Mouse (Mus musculus): Measurements from ENCODE around the gene Hist1h4f. TPM values are rescaled to one million over a fixed set of nuclear protein-coding genes. Genes with fewer than 3 reads are reported as not detected.
A peak's percentile ranks its signal among the peaks of the same experiment; 100 is the strongest.
"Not testable (repeated sequence)": the region's sequence is repeated elsewhere in the genome, so short reads cannot be mapped to it uniquely, and the experiment has no call there.

Hist1h4f gene
- polyA plus RNA-seq, 1 experiment from 2014 or later: 2.2 TPM

DNA sequence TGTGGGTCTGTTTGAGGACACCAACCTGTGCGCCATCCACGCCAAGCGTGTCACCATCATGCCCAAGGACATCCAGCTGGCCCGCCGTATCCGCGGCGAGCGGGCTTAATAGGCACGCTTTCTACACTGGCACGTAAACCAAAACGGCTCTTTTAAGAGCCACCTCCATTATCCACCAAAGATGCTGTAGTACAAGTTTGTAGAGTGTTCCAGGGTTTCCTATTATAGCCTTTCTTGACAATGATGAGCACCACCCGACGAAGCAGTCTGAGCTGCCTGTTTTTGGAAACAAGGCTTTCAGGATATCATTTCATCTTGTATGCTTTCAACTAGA lies 6.7 kb downstream of the Hist1h4f start:
- not testable (repeated sequence) for ATAC-seq; H3K27me3 ChIP-seq; H3K36me3 ChIP-seq (ENCODE audit: poor library complexity, severe bottlenecking); H3K9me3 ChIP-seq (replicated peaks)
- Histone ChIP-seq H3K9ac (peak overlapping the region; percentile 73), H3K4me1 (peaks cover 11% of the 10 kb centered on the region), H3K4me2 (peak overlapping the region; percentile 69), H3K4me3 (peak overlapping the region; percentile 47), H3K27ac (peak overlapping the region; percentile 95)
- under 1% methylated on average over 13 of the region's 14 CpGs for WGBS

DNA sequence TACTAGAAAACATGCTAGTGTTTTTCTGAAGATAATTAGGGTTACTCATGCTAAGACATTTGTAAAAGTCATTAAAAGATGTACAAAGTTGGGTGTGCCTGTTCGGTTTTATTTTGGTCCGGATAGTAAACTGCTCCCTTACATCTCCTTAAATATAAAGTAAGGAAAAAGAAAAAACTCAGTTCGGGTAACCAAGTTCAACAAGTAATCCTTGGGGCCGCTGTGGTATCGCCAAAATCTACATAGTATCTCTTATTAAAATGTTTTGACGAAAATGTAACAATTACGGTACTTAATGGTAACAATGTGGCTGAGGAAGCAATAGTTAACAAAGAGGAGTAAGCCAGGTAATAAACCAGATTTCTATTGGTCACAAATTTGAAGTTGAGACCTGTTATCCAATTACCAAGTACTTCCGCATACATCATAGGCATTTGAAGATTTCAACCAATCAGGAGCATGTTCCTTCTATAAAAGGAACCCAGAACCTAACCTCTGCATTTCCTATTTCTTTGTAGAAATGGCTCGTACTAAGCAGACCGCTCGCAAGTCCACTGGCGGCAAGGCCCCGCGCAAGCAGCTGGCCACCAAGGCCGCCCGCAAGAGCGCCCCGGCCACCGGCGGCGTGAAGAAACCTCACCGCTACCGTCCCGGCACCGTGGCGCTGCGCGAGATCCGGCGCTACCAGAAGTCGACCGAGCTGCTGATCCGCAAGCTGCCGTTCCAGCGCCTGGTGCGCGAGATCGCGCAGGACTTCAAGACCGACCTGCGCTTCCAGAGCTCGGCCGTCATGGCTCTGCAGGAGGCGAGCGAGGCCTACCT lies 7.3 kb downstream of the Hist1h4f start, which contains the start of gene Hist1h3f:
Gene Hist1h3f, plus strand, starts transcription at position 88 of the 822 bp plus-strand sequence.
- ATAC-seq: peak; percentile 95
- Histone ChIP-seq H3K27ac (peak within 1 kb of the TSS; percentile 95), H3K36me3 (ENCODE audit: poor library complexity, severe bottlenecking) (no peaks in the 10 kb centered on the region), H3K9ac (peak within 1 kb of the TSS; percentile 73), H3K4me1 (peaks cover 11% of the 10 kb centered on the region), H3K9me3 (replicated peaks) (no peaks in the 10 kb centered on the region), H3K4me3 (peak within 1 kb of the TSS; percentile 47), H3K27me3 (no peaks in the 10 kb centered on the region), H3K4me2 (peak within 1 kb of the TSS; percentile 70)
- under 1% methylated on average over 32 of the region's 45 CpGs for WGBS

DNA sequence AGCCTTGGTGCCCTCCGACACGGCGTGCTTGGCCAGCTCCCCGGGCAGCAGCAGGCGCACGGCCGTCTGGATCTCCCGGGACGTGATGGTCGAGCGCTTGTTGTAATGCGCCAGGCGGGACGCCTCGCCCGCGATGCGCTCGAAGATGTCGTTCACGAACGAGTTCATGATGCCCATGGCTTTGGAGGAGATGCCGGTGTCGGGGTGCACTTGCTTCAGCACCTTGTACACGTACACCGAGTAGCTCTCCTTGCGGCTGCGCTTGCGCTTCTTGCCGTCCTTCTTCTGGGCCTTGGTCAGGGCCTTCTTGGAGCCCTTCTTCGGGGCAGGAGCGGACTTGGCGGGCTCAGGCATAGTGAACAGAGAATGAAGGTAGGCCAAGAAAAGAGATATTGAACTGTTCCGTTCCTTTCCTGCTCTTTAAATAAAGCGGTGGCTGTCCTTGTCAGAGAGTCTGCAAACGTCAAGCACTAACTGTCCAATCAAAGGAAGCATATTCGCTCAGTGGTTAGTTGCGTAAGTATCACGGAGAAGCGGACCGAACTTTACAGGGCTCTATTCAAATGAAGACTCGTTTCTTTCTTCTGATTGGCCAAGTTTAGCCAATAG lies 8.3 kb downstream of the Hist1h4f start, which contains the start of gene Hist1h2bh:
Gene Hist1h2bh, minus strand, starts transcription at position 394 of the 609 bp plus-strand sequence.
- Histone ChIP-seq H3K4me1 (peaks cover 14% of the 10 kb centered on the region), H3K9ac (peak within 1 kb of the TSS; percentile 71), H3K4me3 (peak within 1 kb of the TSS; percentile 47), H3K27ac (peak within 1 kb of the TSS; percentile 95), H3K4me2 (peak within 1 kb of the TSS; percentile 70)
- under 1% methylated on average over 42 of the region's 42 CpGs for WGBS
- peak; percentile 93 for ATAC-seq
- not testable (repeated sequence) for H3K36me3 ChIP-seq (ENCODE audit: poor library complexity, severe bottlenecking); H3K27me3 ChIP-seq; H3K9me3 ChIP-seq (replicated peaks)

DNA sequence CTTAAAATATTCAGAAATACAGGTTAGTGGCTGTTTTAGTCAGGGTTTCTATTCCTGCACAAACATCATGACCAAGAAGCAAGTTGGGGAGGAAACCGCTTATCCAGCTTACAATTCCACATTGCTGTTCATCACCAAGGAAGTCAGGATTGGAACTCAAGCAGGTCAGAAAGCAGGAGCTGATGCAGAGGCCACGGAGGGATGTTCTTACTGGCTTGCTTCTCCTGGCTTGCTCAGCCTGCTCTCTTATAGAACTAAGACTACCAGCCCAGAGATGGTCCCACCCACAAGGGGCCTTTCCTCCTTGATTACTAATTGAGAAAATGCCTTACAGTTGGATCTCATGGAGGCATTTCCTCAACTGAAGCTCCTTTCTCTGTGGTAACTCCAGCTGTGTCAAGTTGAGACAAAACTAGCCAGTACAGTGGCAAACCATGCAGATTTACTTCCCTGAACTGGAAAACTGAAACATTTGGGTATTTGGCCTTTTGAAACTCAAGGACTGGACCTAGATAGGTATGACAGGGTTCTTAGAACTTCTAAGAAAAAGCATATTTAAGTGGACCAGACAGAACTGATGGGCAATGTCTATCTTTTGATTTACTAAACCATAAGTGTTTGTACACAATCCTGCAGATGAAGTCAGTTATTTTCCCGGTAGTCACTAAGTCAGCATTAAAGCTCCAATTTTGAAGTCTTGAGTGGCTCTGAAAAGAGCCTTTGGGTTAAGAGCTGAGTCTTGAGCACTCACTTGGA lies 9.0 kb downstream of the Hist1h4f start:
- Histone ChIP-seq H3K27ac (peak overlapping the region; percentile 89), H3K9ac (peak overlapping the region; percentile 71), H3K4me2 (peak overlapping the region; percentile 70), H3K4me1 (peaks cover 17% of the 10 kb centered on the region), H3K4me3 (peak overlapping the region; percentile 46)
- not testable (repeated sequence) for H3K36me3 ChIP-seq (ENCODE audit: poor library complexity, severe bottlenecking); H3K9me3 ChIP-seq (replicated peaks); H3K27me3 ChIP-seq; ATAC-seq
- 7% methylated on average over 3 of the region's 3 CpGs for WGBS

DNA sequence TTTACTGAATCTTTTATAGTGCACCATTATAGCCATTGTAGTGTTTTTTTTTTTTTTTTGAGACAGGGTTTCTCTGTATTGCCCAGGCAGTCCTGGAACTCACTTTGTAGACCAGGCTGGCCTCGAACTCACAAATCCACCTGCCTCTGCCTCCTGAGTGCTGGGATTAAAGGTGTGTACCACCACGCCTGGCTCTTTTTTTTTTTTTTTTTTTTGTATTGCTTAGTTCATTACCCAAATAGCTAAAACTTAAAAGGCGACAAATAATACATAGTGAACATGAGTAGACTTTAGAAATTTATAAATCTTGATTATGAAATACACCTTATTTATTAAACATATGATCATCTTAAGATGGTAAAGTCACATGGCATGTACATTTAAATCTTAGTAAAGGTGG lies 10.0 kb downstream of the Hist1h4f start:
- no peak overlapping the region for H3K4me2 ChIP-seq
- ATAC-seq: no peak
- WGBS: 80% methylated on average over 3 of the region's 3 CpGs

DNA sequence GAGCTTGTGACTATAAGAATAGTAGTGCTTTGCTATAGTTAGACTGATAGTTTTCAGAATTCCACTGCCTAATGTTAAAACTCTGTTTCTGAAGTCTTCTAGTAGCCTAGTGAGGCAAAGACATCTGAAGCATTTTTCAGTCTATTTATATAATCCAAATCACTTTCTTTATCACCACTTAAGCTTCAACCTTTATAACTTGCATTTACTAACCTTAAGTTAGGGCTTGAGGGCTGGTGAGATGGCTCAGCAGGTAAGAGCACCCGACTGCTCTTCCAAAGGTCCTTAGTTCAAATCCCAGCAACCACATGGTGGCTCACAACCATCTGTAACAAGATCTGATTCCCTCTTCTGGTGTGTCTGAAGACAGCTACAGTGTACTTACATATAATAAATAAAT lies 11.6 kb downstream of the Hist1h4f start:
- H3K9me3 ChIP-seq (replicated peaks); H3K9ac ChIP-seq; H3K36me3 ChIP-seq (ENCODE audit: poor library complexity, severe bottlenecking); H3K27ac ChIP-seq; H3K4me3 ChIP-seq; H3K4me2 ChIP-seq; ATAC-seq; H3K27me3 ChIP-seq: not testable (repeated sequence)
- 75% methylated on average over 1 of the region's 1 CpGs for WGBS
- peaks cover 29% of the 10 kb centered on the region for H3K4me1 ChIP-seq

More for the DNA sequence above, 10.0 kb downstream of the Hist1h4f start:
- no peaks in the 10 kb centered on the region for H3K27me3 ChIP-seq
- peaks cover 27% of the 10 kb centered on the region for H3K4me1 ChIP-seq
- no peaks in the 10 kb centered on the region for H3K9me3 ChIP-seq (replicated peaks)
- H3K36me3 ChIP-seq (ENCODE audit: poor library complexity, severe bottlenecking): no peaks in the 10 kb centered on the region
- no peak overlapping the region for H3K9ac ChIP-seq
- H3K4me3 ChIP-seq: no peak overlapping the region
- no peak overlapping the region for H3K27ac ChIP-seq

DNA sequence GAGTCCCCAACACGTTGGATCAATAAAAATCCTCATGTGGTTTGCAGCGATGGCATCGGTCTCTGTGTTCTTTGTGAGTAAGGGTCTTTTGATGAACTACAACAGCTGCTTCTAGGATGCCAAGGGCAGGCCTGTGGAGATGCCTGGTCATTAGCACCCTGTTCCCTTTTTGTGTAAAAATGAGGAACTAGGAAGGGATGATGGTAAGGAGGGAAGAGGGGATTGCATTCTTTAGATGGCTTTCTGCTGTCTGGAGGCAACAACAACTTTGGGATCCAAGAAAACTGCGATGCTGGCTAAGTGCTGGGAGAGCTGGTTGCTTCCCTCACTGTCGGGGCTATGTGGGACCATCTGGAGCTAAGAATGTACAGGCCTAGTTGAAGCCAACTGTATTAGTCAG lies 13.2 kb downstream of the Hist1h4f start:
- Histone ChIP-seq H3K4me1 (peaks cover 37% of the 10 kb centered on the region), H3K36me3 (ENCODE audit: poor library complexity, severe bottlenecking) (no peaks in the 10 kb centered on the region), H3K27me3 (no peaks in the 10 kb centered on the region), H3K9ac (no peak overlapping the region), H3K9me3 (replicated peaks) (no peaks in the 10 kb centered on the region), H3K4me3 (no peak overlapping the region), H3K27ac (no peak overlapping the region), H3K4me2 (no peak overlapping the region)
- WGBS: 78% methylated on average over 5 of the region's 5 CpGs
- no peak for ATAC-seq

DNA sequence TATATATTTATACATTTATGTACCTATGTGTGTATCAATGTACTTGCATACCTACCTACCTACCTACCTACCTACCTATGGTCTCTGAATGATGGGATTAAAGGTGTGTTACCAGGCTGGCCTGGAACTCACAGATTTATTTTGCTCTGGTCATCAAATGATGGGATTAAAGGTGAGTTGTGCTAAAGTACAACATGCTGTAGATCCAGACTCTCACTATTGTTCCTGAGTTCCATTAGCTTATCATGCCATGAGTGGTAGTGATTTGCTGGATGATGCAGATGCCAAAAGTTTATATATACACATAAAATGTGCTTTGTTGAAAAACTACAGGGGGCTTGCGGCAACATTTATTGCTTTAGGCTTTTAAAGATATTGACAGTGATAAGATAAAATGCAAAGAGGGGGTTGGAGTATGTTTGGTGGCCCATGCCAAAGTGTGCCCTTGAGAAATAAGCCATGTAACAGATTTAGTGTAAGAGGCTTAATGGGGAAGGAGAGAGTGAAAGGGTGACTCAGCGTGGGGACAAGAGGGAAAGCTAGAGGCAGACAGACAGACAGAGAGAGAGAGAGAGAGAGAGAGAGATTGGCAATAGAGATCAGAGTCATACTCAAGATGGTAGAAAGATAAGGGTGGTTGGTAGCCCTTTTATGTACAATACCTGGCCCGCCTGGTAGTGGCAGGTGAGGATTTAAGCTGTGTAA lies 14.3 kb downstream of the Hist1h4f start:
- no peak overlapping the region for H3K27ac ChIP-seq
- H3K9ac ChIP-seq: peak overlapping the region; percentile 70
- peak overlapping the region; percentile 61 for H3K4me2 ChIP-seq
- no peak for ATAC-seq
- 79% methylated on average over 3 of the region's 3 CpGs for WGBS
- H3K9me3 ChIP-seq (replicated peaks): no peaks in the 10 kb centered on the region
- no peaks in the 10 kb centered on the region for H3K27me3 ChIP-seq
- H3K4me1 ChIP-seq: peaks cover 41% of the 10 kb centered on the region
- peak overlapping the region; percentile 58 for H3K4me3 ChIP-seq
- H3K36me3 ChIP-seq (ENCODE audit: poor library complexity, severe bottlenecking): no peaks in the 10 kb centered on the region

DNA sequence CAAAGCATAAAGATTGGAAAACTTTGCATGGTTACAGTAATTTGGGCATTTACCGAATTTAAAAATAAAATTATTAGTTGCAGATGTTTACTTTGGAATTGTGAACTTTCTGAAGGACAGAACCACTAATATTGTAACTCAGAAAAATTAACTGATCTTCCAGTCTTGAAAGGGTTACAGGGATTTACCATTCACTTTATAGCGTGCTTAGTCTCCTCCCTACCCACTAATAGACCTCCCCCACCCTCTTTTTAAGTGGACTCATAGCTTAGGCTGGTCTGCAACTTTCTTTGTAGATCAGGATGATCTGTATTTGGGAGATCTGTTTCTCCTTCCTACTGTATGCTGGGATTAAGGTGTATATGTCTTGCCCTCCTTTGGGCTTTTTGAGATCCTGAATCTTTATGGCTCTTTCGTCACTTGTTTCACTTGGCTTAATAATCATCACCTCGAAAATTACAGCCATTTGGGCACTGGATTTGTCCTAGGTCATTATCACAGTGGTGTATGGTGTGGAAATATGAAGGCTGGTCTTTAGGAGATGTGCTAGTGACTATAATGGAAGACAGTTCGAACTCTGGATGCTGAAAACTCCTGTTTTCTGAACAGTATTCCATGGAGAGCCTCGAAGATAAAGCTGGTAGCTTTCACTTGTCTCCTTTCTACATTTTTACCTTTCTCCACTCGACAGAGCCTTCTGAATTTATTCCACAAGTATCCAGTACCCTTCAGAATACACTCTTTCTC lies 15.2 kb downstream of the Hist1h4f start:
- no peak for ATAC-seq
- Histone ChIP-seq H3K9ac (peak overlapping the region; percentile 79), H3K4me2 (peak overlapping the region; percentile 61), H3K27ac (peak overlapping the region; percentile 48), H3K9me3 (replicated peaks) (no peaks in the 10 kb centered on the region), H3K27me3 (no peaks in the 10 kb centered on the region), H3K4me3 (peak overlapping the region; percentile 58), H3K4me1 (peaks cover 42% of the 10 kb centered on the region), H3K36me3 (ENCODE audit: poor library complexity, severe bottlenecking) (no peaks in the 10 kb centered on the region)
- WGBS: 16% methylated on average over 7 of the region's 7 CpGs

DNA sequence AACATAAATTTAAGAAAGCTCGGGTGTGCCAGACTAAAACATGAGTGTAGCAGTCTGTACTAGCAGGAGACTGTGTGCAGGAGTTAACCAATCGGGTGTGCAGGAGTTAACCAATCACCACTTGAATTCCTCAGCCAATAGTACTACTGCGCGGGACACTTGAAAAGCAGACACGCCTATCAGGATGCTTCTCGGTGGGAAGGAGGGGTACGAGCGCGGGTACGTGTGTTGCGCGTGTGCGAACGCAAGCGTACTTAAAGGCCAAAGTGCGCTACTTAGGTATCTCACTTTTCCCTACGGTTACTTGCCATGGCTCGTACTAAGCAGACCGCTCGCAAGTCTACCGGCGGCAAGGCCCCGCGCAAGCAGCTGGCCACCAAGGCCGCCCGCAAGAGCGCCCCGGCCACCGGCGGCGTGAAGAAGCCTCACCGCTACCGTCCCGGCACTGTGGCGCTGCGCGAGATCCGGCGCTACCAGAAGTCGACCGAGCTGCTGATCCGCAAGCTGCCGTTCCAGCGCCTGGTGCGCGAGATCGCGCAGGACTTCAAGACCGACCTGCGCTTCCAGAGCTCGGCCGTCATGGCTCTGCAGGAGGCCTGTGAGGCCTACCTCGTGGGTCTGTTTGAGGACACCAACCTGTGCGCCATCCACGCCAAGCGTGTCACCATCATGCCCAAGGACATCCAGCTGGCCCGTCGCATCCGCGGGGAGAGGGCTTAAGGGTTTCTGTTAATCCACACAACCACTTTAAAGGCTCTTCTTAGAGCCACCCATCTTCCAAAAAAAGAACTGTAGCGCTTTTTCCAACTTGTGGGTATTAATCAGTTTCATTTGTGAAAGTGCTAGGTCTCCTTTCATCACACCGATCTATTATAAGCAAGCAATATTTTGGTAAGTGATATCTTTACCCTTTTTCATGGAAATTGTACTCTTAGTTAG lies 16.0 kb downstream of the Hist1h4f start, which contains the start of gene Hist1h3g:
Gene Hist1h3g, plus strand, starts transcription at position 286 of the 939 bp plus-strand sequence.
- WGBS: under 1% methylated on average over 42 of the region's 62 CpGs
- not testable (repeated sequence) for H3K27me3 ChIP-seq; H3K9me3 ChIP-seq (replicated peaks); H3K36me3 ChIP-seq (ENCODE audit: poor library complexity, severe bottlenecking)
- Histone ChIP-seq H3K4me2 (peak within 1 kb of the TSS; percentile 61), H3K9ac (peak within 1 kb of the TSS; percentile 79), H3K4me3 (peak within 1 kb of the TSS; percentile 58), H3K27ac (peak within 1 kb of the TSS; percentile 98), H3K4me1 (peaks cover 42% of the 10 kb centered on the region)
- ATAC-seq: peak; percentile 92

All from forebrain, embryonic 13.5 days (tissue).